Mouse (Mus musculus) layer of hippocampus, postnatal 25 days (tissue): ENCODE results near the gene Olfr1097. TPM values are rescaled to one million over a fixed set of nuclear protein-coding genes. Genes with fewer than 3 reads are reported as not detected.

Source experiments
- DNase-seq, 2 experiments: peaks; one replicate each; pipeline ENCODE4 v3.0.0; 2022; ENCODE audit warnings: mixed read lengths in 2 of 2, low spot score in 1 of 2; ENCODE audit errors: extremely low spot score in 1 of 2
- total RNA-seq, 2 experiments: library from RNA; stranded (reverse); gene quantifications; 2 replicates each; pipeline ENCODE4 v1.2.3; 2021

Olfr1097 gene
- not detected for total RNA-seq

DNA sequence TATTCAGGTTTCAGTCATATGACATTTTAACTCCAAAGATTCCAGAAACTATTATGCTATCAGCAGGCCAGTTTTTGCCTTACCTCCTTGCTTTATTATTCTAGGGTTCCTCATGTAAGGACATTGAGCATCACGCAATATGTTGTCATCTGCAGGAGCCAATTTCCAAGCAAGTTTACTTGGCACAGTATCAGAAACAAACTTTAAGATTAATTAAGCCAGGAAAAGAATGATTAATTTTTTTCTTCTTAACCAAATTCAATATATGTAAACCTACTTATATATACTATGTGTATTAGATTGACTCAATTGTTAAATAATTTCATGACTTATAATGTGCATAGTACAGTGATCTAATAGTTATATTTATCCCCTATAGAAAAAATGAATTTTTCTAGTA is at the start of gene Olfr1097:
TSS of gene Olfr1097 (minus strand) at position 101 of the 400 bp plus-strand sequence.
- no peak for DNase-seq

DNA sequence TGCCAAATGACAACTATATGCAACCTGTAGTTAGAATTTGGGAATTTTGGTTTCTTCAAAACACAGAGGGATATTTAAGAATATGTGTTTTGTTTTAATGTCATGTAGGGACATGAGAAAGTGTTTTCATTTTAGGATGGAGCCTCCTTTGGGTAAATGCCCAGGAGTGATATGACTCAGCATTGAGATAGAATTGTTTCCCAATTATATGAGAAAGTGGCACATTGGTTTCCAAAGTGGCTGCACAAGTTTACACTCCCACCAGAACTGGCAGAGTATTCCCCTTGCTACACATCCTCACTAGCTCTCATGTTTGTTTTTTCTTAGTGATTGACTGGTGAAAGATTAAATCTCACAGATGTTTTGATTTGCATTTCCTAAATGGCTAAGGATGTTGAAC is 34.5 kb upstream of the Olfr1097 start:
- DNase-seq: no peak

DNA sequence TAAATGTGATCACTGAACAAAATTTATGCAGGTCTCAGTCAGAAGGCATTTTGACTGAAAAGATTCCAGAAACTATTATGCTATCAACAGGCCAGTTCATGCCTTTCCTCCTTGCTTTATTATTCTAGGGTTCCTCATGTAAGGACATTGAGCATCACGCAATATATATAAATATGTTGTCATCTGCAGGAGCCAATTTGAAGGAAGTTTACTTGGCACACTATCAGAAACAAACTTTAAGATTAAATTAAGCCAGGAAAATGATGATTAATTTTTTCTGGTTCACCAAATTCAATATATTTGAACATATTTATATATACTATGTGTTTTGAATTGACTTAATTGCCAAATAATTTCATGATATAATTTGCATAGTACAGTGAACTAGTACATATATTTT is 32.4 kb upstream of the Olfr1097 start, which contains the start of gene Olfr1098:
TSS of gene Olfr1098 (minus strand) at position 101 of the 400 bp plus-strand sequence.
- no peak for DNase-seq

DNA sequence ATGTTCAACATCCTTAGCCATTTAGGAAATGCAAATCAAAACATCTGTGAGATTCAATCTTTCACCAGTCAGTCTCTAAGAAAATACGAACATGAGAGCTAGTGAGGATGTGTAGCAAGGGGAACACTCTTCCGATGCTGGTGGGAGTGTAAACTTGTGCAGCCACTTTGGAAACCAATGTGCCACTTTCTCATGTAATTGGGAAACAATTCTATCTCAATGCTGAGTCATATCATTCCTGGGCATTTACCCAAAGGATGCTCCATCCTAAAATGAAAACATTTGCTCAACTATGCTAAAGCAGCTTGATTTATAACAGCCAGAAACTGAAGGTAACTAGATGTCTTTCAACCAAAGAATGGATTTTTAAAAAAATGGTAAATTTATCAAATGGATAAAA is 13.6 kb upstream of the Olfr1097 start:
- DNase-seq: no peak

DNA sequence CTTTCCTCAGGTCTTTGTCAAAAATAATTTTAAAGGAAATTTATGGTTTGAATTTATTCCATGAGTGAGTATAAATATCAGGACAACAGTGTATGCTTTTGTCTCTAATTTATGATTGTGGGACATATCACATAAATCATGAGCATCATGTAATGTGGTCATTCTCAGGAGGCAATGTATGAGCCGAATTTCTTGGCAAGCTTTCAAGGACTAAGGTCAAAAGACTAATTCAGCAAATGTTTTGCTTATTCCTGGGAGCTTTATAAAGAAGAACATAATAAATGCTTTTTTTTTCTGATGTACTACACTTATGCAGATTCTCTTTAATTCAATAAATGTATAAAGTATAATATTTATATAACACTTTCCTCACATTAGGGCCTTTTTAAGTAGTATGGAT is 17.3 kb downstream of the Olfr1097 start, which contains the start of gene Gm13723:
TSS of gene Gm13723 (minus strand) at position 101 of the 400 bp plus-strand sequence.
- no peak for DNase-seq

DNA sequence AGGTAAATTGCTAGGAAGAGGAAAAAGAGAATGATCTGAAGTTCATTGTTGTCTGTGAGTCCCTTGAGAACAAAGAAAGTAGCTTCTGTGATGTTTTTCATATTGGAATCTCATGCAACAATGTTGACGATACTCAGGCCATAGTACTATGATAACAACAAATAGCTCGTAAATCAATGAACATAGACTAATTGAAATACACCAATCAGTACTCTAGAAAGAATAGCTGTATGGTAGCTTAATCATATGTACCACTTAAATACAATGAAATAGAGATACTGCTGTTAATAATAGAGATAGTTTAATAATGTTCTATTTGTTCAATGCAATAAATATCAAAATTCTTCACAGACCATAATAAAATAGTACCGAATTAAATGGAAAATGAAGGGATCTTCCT is 40.4 kb downstream of the Olfr1097 start, which contains the start of gene Olfr1095:
TSS of gene Olfr1095 (minus strand) at position 101 of the 400 bp plus-strand sequence.
- DNase-seq: no peak

Other genes with a start within 250 kb of the Olfr1097 start
- gene Olfr1085, start 230.2 kb downstream of the Olfr1097 start, total RNA-seq: not detected
- not detected for gene Olfr1086, start 212.1 kb downstream of the Olfr1097 start, total RNA-seq
- not detected for gene Olfr1087, start 193.8 kb downstream of the Olfr1097 start, total RNA-seq
- not detected for gene Olfr1089, start 158.5 kb downstream of the Olfr1097 start, total RNA-seq
- gene Olfr1090, start 133.2 kb downstream of the Olfr1097 start, total RNA-seq: not detected
- gene Olfr1093, start 109.7 kb downstream of the Olfr1097 start, total RNA-seq: not detected
- not detected for gene Olfr141, start 82.2 kb downstream of the Olfr1097 start, total RNA-seq
- gene Olfr1094, start 67.6 kb downstream of the Olfr1097 start, total RNA-seq: not detected
- gene Olfr1095, start 40.5 kb downstream of the Olfr1097 start, total RNA-seq: not detected
- not detected for gene Gm13723, start 17.4 kb downstream of the Olfr1097 start, total RNA-seq
- not detected for gene Olfr1098, start 32.3 kb upstream of the Olfr1097 start, total RNA-seq
- gene Olfr1099, start 68.5 kb upstream of the Olfr1097 start, total RNA-seq: not detected
- gene Olfr1100, start 87.7 kb upstream of the Olfr1097 start, total RNA-seq: not detected
- gene Olfr1101, start 99.0 kb upstream of the Olfr1097 start, total RNA-seq: not detected
- not detected for gene Olfr1102, start 106.2 kb upstream of the Olfr1097 start, total RNA-seq
- not detected for gene Olfr1104, start 134.9 kb upstream of the Olfr1097 start, total RNA-seq
- gene Olfr1105, start 144.3 kb upstream of the Olfr1097 start, total RNA-seq: not detected
- gene Olfr1106, start 160.1 kb upstream of the Olfr1097 start, total RNA-seq: not detected
- not detected for gene Olfr1107, start 183.6 kb upstream of the Olfr1097 start, total RNA-seq
- gene Olfr1109, start 203.8 kb upstream of the Olfr1097 start, total RNA-seq: not detected
- not detected for gene Olfr259, start 222.4 kb upstream of the Olfr1097 start, total RNA-seq
- gene Olfr1110, start 248.1 kb upstream of the Olfr1097 start, total RNA-seq: not detected